Mouse (Mus musculus): Measurements from ENCODE around the gene Rtl9. TPM values are rescaled to one million over a fixed set of nuclear protein-coding genes. Genes with fewer than 3 reads are reported as not detected.

Gene Rtl9
- polyA plus RNA-seq, 1 experiment: 0.32 TPM

DNA sequence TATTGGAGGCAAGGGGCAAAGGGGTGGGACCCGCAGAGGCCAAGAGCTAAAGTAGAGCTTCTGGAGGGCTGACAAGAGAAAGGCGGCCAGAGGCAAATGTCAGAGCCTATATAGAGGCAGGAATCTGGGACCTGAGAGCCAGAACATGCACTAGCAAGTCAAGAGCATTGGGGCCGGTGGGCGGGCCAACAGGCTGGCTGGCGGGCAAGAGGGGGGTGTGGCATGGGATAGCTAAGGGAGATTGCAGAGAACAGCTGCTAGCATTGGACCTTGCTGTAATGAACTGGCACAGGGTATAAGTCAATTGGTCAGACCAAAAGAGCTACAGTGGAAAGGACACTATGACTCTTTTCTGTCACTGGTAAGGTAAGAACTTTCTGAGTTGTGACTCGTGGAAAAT lies 1.8 kb upstream of the Rtl9 start:
- Histone ChIP-seq H3K27ac (replicated peaks; ENCODE audit: low read depth, low read length) (no peak overlapping the region), H3K4me1 (ENCODE audit: control insufficient read depth, insufficient read depth, insufficient read length, low read length) (no peaks in the 10 kb centered on the region), H3K4me3 (ENCODE audit: insufficient read depth, low read depth, low read length) (no peak overlapping the region)

DNA sequence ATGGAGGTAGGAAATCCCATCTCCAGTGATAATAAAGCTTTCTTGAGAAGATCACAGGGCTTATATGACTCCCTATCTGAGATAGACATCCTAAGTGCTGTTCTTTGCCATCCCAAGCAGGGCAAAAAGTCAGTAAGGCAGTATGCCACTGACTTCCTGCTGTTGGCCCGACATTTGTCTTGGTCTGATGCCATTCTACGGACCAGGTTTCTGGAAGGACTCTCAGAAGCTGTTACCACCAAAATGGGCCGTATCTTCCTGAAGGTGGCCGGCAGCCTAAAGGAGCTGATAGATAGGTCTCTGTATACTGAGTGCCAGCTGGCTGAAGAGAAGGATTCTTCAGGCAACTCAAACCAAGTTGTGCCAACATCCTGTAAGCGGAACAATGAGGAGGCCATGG lies 3.8 kb downstream of the Rtl9 start:
- H3K4me3 ChIP-seq (ENCODE audit: insufficient read depth, low read depth, low read length): no peak overlapping the region
- no peak overlapping the region for H3K27ac ChIP-seq (replicated peaks; ENCODE audit: low read depth, low read length)
- no peaks in the 10 kb centered on the region for H3K4me1 ChIP-seq (ENCODE audit: control insufficient read depth, insufficient read depth, insufficient read length, low read length)

DNA sequence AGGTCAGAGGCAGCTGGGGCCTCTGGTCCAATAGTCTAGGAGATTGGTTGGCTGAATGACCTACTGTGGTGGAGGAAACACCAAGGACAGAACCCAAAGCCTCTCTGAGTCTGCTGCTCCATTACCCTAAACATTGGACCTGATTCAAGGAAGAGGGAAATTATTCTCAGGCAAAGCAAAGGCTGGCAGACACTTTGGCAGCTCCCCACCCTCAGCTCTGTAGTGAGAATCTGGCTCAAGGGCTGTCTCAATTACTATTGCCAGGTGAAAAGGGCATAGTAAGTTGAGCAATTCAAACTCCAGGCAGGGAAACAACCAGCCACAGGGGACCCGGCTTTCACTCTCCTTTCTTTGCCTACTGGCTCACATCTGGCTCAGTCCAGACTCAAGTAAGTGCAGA lies 6.5 kb downstream of the Rtl9 start:
- H3K4me1 ChIP-seq (ENCODE audit: control insufficient read depth, insufficient read depth, insufficient read length, low read length): no peaks in the 10 kb centered on the region
- no peak overlapping the region for H3K27ac ChIP-seq (replicated peaks; ENCODE audit: low read depth, low read length)
- no peak overlapping the region for H3K4me3 ChIP-seq (ENCODE audit: insufficient read depth, low read depth, low read length)

DNA sequence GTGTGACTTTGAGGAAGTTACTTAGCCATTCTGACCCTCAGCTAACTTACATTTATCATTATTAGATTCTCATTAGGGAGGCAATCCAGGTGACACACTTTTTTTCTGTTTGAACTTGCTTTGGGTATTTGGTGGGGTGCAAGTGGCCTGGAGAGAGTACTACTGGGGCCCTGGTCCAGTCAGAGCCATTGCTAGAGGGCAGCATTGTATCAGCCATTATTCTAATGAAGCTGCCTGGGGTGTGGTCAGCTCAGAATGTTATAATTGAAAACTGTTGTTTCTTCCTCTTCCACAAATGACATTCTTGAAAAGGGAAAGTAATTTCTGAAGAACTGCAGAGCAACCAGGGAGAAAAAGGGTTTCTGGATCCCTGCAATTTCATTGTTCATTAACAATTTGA lies 13.2 kb downstream of the Rtl9 start:
- no peak overlapping the region for H3K4me3 ChIP-seq (ENCODE audit: insufficient read depth, low read depth, low read length)
- H3K4me1 ChIP-seq (ENCODE audit: control insufficient read depth, insufficient read depth, insufficient read length, low read length): no peaks in the 10 kb centered on the region
- H3K27ac ChIP-seq (replicated peaks; ENCODE audit: low read depth, low read length): no peak overlapping the region

Other genes starting within 250 kb of the Rtl9 start
- 0.87 and 1.1 TPM in 2 replicates for gene Ammecr1, start 132.9 kb upstream of the Rtl9 start, polyA plus RNA-seq (2012; ENCODE audit: insufficient read depth, insufficient read length, missing spikeins)

Measured in brown adipose tissue, adult 24 weeks (tissue).